Mouse (Mus musculus): ENCODE measurements around the gene Zmym2.
"Not testable (repeated sequence)": the region's sequence is repeated elsewhere in the genome, so short reads cannot be mapped to it uniquely, and the experiment has no call there.

Gene Zmym2

GRCm38 (mm10) chr14:56886594-56887513 is at the start of gene Zmym2:
Zmym2 (plus strand) TSS chr14:56886653.
- peak; percentile 61 for DNase-seq (ENCODE audit: low read depth, low spot score)

- DNase-seq (ENCODE audit: low read depth, low spot score): no peak
These were observed 42.4 kb upstream of the Zmym2 start for GRCm38 (mm10) chr14:56844033-56844432.

- DNase-seq (ENCODE audit: low read depth, low spot score): no peak
These were observed 41.9 kb upstream of the Zmym2 start for GRCm38 (mm10) chr14:56844507-56844906.

- DNase-seq (ENCODE audit: low read depth, low spot score): no peak
These were observed 38.1 kb upstream of the Zmym2 start for GRCm38 (mm10) chr14:56848322-56848721.

- no peak for DNase-seq (ENCODE audit: low read depth, low spot score)
These were observed 36.8 kb upstream of the Zmym2 start for GRCm38 (mm10) chr14:56849681-56850080.

GRCm38 (mm10) chr14:56864041-56864440 is 22.4 kb upstream of the Zmym2 start:
- no peak for DNase-seq (ENCODE audit: low read depth, low spot score)

GRCm38 (mm10) chr14:56864641-56865040 is 21.8 kb upstream of the Zmym2 start:
- DNase-seq (ENCODE audit: low read depth, low spot score): no peak

- not testable (repeated sequence) for DNase-seq (ENCODE audit: low read depth, low spot score)
These were observed 21.3 kb upstream of the Zmym2 start for GRCm38 (mm10) chr14:56865112-56865511.

- DNase-seq (ENCODE audit: low read depth, low spot score): no peak
These were observed 12.9 kb upstream of the Zmym2 start for GRCm38 (mm10) chr14:56873525-56873924.

- DNase-seq (ENCODE audit: low read depth, low spot score): peak; percentile 69
These were observed 10.8 kb upstream of the Zmym2 start for GRCm38 (mm10) chr14:56875586-56876159.

- no peak for DNase-seq (ENCODE audit: low read depth, low spot score)
These were observed 5.2 kb upstream of the Zmym2 start for GRCm38 (mm10) chr14:56881271-56881670.

GRCm38 (mm10) chr14:56883431-56883830 is 3.0 kb upstream of the Zmym2 start:
- no peak for DNase-seq (ENCODE audit: low read depth, low spot score)

GRCm38 (mm10) chr14:56885308-56885771 is 1.1 kb upstream of the Zmym2 start:
- peak; percentile 29 for DNase-seq (ENCODE audit: low read depth, low spot score)

GRCm38 (mm10) chr14:56885986-56886593 is 363 bp upstream of the Zmym2 start:
- DNase-seq (ENCODE audit: low read depth, low spot score): peak; percentile 34

GRCm38 (mm10) chr14:56887514-56887880 is 1.0 kb downstream of the Zmym2 start:
- DNase-seq (ENCODE audit: low read depth, low spot score): peak; percentile 56

- DNase-seq (ENCODE audit: low read depth, low spot score): peak; percentile 81
These were observed 1.4 kb downstream of the Zmym2 start for GRCm38 (mm10) chr14:56887887-56888286.

GRCm38 (mm10) chr14:56888416-56888815 is 2.0 kb downstream of the Zmym2 start:
- DNase-seq (ENCODE audit: low read depth, low spot score): no peak

- no peak for DNase-seq (ENCODE audit: low read depth, low spot score)
These were observed 8.0 kb downstream of the Zmym2 start for GRCm38 (mm10) chr14:56894417-56894816.

GRCm38 (mm10) chr14:56896521-56896920 is 10.1 kb downstream of the Zmym2 start:
- DNase-seq (ENCODE audit: low read depth, low spot score): no peak

GRCm38 (mm10) chr14:56897475-56897874 is 11.0 kb downstream of the Zmym2 start:
- DNase-seq (ENCODE audit: low read depth, low spot score): no peak

GRCm38 (mm10) chr14:56899656-56900055 is 13.2 kb downstream of the Zmym2 start:
- DNase-seq (ENCODE audit: low read depth, low spot score): peak; percentile 61

GRCm38 (mm10) chr14:56903039-56903438 is 16.6 kb downstream of the Zmym2 start:
- no peak for DNase-seq (ENCODE audit: low read depth, low spot score)
